ENCODE assay signal across 19 mouse cellular contexts in genomic region chr14:106373451-106373850, GRCm38 (mm10).
"Had no signal": no experiment of that assay in that cellular context is flagged by ENCODE, and none has a peak within 500 bp of the region (broad histone marks: within the 10 kb centered on the region; RNA-seq: fewer than 3 reads in every experiment).

No protein-coding gene starts in this region.

- H3K4me3 ChIP-seq: limb, embryonic 13.5 days; liver, embryonic 12.5 days; liver, embryonic 15.5 days; lung, embryonic 15.5 days; stomach, embryonic 15.5 days had no signal

- H3K27ac ChIP-seq: limb, embryonic 13.5 days; liver, embryonic 12.5 days; liver, embryonic 15.5 days; lung, embryonic 15.5 days; stomach, embryonic 15.5 days had no signal

- H3K9ac ChIP-seq: limb, embryonic 13.5 days; liver, embryonic 12.5 days; liver, embryonic 15.5 days; lung, embryonic 15.5 days; stomach, embryonic 15.5 days had no signal

- H3K27me3 ChIP-seq: liver, embryonic 12.5 days; liver, embryonic 15.5 days; lung, embryonic 15.5 days; stomach, embryonic 15.5 days had no signal

- H3K4me2 ChIP-seq: limb, embryonic 13.5 days; liver, embryonic 12.5 days; liver, embryonic 15.5 days; lung, embryonic 15.5 days; midbrain, embryonic 11.5 days; stomach, embryonic 15.5 days had no signal

- H3K4me1 ChIP-seq: limb, embryonic 13.5 days; liver, embryonic 12.5 days; liver, embryonic 15.5 days; lung, embryonic 15.5 days; stomach, embryonic 15.5 days had no signal

- ATAC-seq: liver, embryonic 12.5 days had no signal

- H3K36me3 ChIP-seq: limb, embryonic 13.5 days; liver, embryonic 12.5 days; liver, embryonic 15.5 days; lung, embryonic 15.5 days; stomach, embryonic 15.5 days had no signal

- DNase-seq: kidney, adult 11 months; kidney, adult 8-10 months; kidney, postnatal 14 days; kidney, postnatal 4 days; liver; lung, adult 18-20 months; lung, postnatal 10 days; lung, postnatal 4 days; midbrain, embryonic 14.5 days; right cerebral cortex, adult 18-20 months; right cerebral cortex, postnatal 25 days; spleen, adult 18-20 months; thymus, postnatal 25 days had no signal

- H3K9me3 ChIP-seq: limb, embryonic 13.5 days; liver, embryonic 12.5 days; liver, embryonic 15.5 days; lung, embryonic 15.5 days; stomach, embryonic 15.5 days had no signal
